Mouse (Mus musculus): ENCODE data around the gene Micall1. TPM values are rescaled to one million over a fixed set of nuclear protein-coding genes. Genes with fewer than 3 reads are reported as not detected.
A peak's percentile ranks its signal among the peaks of the same experiment; 100 is the strongest.

The Micall1 gene
- polyA plus RNA-seq, 1 experiment from 2014 or later, result 9.0 TPM

- TF ChIP-seq CTCF (IDR thresholded peaks at IDR 0.05; ENCODE audit: low read depth), result peak; percentile 96
- DNase-seq (peak; percentile 93), ATAC-seq (ENCODE audit: insufficient read depth) (peak; percentile 60)
- H3K27ac ChIP-seq (ENCODE audit: low read depth), result no peak overlapping the region
- WGBS, result 51% methylated on average over 7 of the region's 7 CpGs
- H3K4me3 ChIP-seq (ENCODE audit: low read depth, low read length), result no peak overlapping the region
- peaks cover 75% of the 10 kb centered on the region for H3K36me3 ChIP-seq (ENCODE audit: insufficient read depth)
- no peak overlapping the region for H3K4me2 ChIP-seq
- no peak overlapping the region for H3K9ac ChIP-seq
- H3K27me3 ChIP-seq (ENCODE audit: insufficient read depth, low read length), result no peaks in the 10 kb centered on the region
- H3K4me1 ChIP-seq (ENCODE audit: insufficient read depth), result no peaks in the 10 kb centered on the region
- no peaks in the 10 kb centered on the region for H3K9me3 ChIP-seq (ENCODE audit: low read depth, low read length)
Observed at GRCm38 (mm10) chr15:79148533-79148932, 39.8 kb downstream of the Micall1 start.

- ATAC-seq (ENCODE audit: insufficient read depth) (peak; percentile 14; the same call in 1 of the 2 replicates), DNase-seq (peak; percentile 50)
- no peaks in the 10 kb centered on the region for H3K27me3 ChIP-seq (ENCODE audit: insufficient read depth, low read length)
- no peaks in the 10 kb centered on the region for H3K9me3 ChIP-seq (ENCODE audit: low read depth, low read length)
- H3K27ac ChIP-seq (ENCODE audit: low read depth), result peak overlapping the region; percentile 50; the same call in 1 of the 2 replicates
- peaks cover 48% of the 10 kb centered on the region for H3K36me3 ChIP-seq (ENCODE audit: insufficient read depth)
- no peak overlapping the region for H3K4me3 ChIP-seq (ENCODE audit: low read depth, low read length)
- WGBS, result 64% methylated on average over 8 of the region's 8 CpGs
- no peaks in the 10 kb centered on the region for H3K4me1 ChIP-seq (ENCODE audit: insufficient read depth)
- H3K4me2 ChIP-seq, result no peak overlapping the region
- no peak overlapping the region for H3K9ac ChIP-seq
- no peak for TF ChIP-seq CTCF (IDR thresholded peaks at IDR 0.05; ENCODE audit: low read depth)
Observed at GRCm38 (mm10) chr15:79151881-79152280, 43.2 kb downstream of the Micall1 start.

GRCm38 (mm10) chr15:79152709-79153108 lies 44.0 kb downstream of the Micall1 start:
- Histone ChIP-seq H3K4me3 (ENCODE audit: low read depth, low read length) (no peak overlapping the region), H3K9ac (no peak overlapping the region), H3K27ac (ENCODE audit: low read depth) (peak overlapping the region; percentile 50; the same call in 1 of the 2 replicates), H3K36me3 (ENCODE audit: insufficient read depth) (peaks cover 39% of the 10 kb centered on the region), H3K4me2 (no peak overlapping the region), H3K27me3 (ENCODE audit: insufficient read depth, low read length) (no peaks in the 10 kb centered on the region), H3K9me3 (ENCODE audit: low read depth, low read length) (no peaks in the 10 kb centered on the region), H3K4me1 (ENCODE audit: insufficient read depth) (no peaks in the 10 kb centered on the region)
- ATAC-seq (ENCODE audit: insufficient read depth) (no peak), DNase-seq (no peak)
- TF ChIP-seq CTCF (IDR thresholded peaks at IDR 0.05; ENCODE audit: low read depth), result no peak
- WGBS, result 50% methylated on average over 6 of the region's 6 CpGs

GRCm38 (mm10) chr15:79155572-79155971 lies 46.9 kb downstream of the Micall1 start:
- H3K9ac ChIP-seq, result no peak overlapping the region
- DNase-seq (no peak), ATAC-seq (ENCODE audit: insufficient read depth) (no peak)
- no peaks in the 10 kb centered on the region for H3K9me3 ChIP-seq (ENCODE audit: low read depth, low read length)
- no peaks in the 10 kb centered on the region for H3K4me1 ChIP-seq (ENCODE audit: insufficient read depth)
- H3K36me3 ChIP-seq (ENCODE audit: insufficient read depth), result peaks cover 19% of the 10 kb centered on the region
- H3K27me3 ChIP-seq (ENCODE audit: insufficient read depth, low read length), result no peaks in the 10 kb centered on the region
- no peak overlapping the region for H3K4me2 ChIP-seq
- H3K27ac ChIP-seq (ENCODE audit: low read depth), result no peak overlapping the region
- no peak for TF ChIP-seq CTCF (IDR thresholded peaks at IDR 0.05; ENCODE audit: low read depth)
- H3K4me3 ChIP-seq (ENCODE audit: low read depth, low read length), result no peak overlapping the region
- WGBS, result 38% methylated on average over 3 of the region's 3 CpGs

GRCm38 (mm10) chr15:79162301-79162700 lies 53.6 kb downstream of the Micall1 start:
- no peak for DNase-seq
- Histone ChIP-seq H3K9ac (no peak overlapping the region), H3K4me2 (no peak overlapping the region), H3K4me3 (ENCODE audit: low read depth, low read length) (no peak overlapping the region), H3K36me3 (ENCODE audit: insufficient read depth) (no peaks in the 10 kb centered on the region), H3K4me1 (ENCODE audit: insufficient read depth) (no peaks in the 10 kb centered on the region), H3K27ac (ENCODE audit: low read depth) (no peak overlapping the region), H3K27me3 (ENCODE audit: insufficient read depth, low read length) (peaks cover 47% of the 10 kb centered on the region), H3K9me3 (ENCODE audit: low read depth, low read length) (no peaks in the 10 kb centered on the region)
- 68% methylated on average over 7 of the region's 7 CpGs for WGBS
- no peak for ATAC-seq (ENCODE audit: insufficient read depth)
- no peak for TF ChIP-seq CTCF (IDR thresholded peaks at IDR 0.05; ENCODE audit: low read depth)

GRCm38 (mm10) chr15:79162822-79163221 lies 54.1 kb downstream of the Micall1 start:
- WGBS, result 39% methylated on average over 14 of the region's 14 CpGs
- no peaks in the 10 kb centered on the region for H3K4me1 ChIP-seq (ENCODE audit: insufficient read depth)
- H3K36me3 ChIP-seq (ENCODE audit: insufficient read depth), result no peaks in the 10 kb centered on the region
- no peaks in the 10 kb centered on the region for H3K9me3 ChIP-seq (ENCODE audit: low read depth, low read length)
- H3K27me3 ChIP-seq (ENCODE audit: insufficient read depth, low read length), result peaks cover 47% of the 10 kb centered on the region
- H3K4me3 ChIP-seq (ENCODE audit: low read depth, low read length), result no peak overlapping the region
- no peak overlapping the region for H3K4me2 ChIP-seq
- no peak overlapping the region for H3K9ac ChIP-seq
- TF ChIP-seq CTCF (IDR thresholded peaks at IDR 0.05; ENCODE audit: low read depth), result peak; percentile 51
- H3K27ac ChIP-seq (ENCODE audit: low read depth), result no peak overlapping the region
- DNase-seq (no peak), ATAC-seq (ENCODE audit: insufficient read depth) (no peak)

- 5% methylated on average over 15 of the region's 15 CpGs for WGBS
- no peaks in the 10 kb centered on the region for H3K9me3 ChIP-seq (ENCODE audit: low read depth, low read length)
- H3K27ac ChIP-seq (ENCODE audit: low read depth), result no peak overlapping the region
- ATAC-seq (ENCODE audit: insufficient read depth) (peak; percentile 33; the same call in 1 of the 2 replicates), DNase-seq (no peak)
- H3K36me3 ChIP-seq (ENCODE audit: insufficient read depth), result no peaks in the 10 kb centered on the region
- TF ChIP-seq CTCF (IDR thresholded peaks at IDR 0.05; ENCODE audit: low read depth), result no peak
- H3K9ac ChIP-seq, result no peak overlapping the region
- no peaks in the 10 kb centered on the region for H3K4me1 ChIP-seq (ENCODE audit: insufficient read depth)
- no peak overlapping the region for H3K4me2 ChIP-seq
- peaks cover 47% of the 10 kb centered on the region for H3K27me3 ChIP-seq (ENCODE audit: insufficient read depth, low read length)
- 0 out of 2 replicates have a peak overlapping the region, but pooled peaks have one; percentile 18 for H3K4me3 ChIP-seq (ENCODE audit: low read depth, low read length)
Observed at GRCm38 (mm10) chr15:79164251-79164650, 55.6 kb downstream of the Micall1 start.

All from lung, embryonic 14.5 days (tissue).